Mouse (Mus musculus): ENCODE measurements around the gene Mrtfb.

DNA sequence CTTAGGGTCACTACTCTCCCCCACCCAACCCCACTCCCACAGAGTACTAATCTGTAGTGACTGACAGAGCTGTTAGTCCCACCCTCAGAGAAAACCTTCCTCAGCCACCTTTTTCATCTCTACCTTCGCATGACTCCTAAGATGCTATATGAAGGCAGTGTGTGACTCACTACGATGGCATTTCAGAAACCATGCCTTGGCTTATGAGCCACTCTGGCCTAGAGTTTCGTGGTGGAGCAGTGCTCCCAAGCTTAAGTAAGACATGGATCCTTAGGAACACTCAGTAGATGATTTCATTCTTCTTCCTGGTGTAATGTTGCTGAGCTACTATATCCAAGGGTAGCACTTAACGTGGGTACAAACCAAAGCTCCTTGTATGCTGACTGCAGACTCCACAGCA is 94.4 kb downstream of the Mrtfb start:
- TF ChIP-seq CTCF (IDR thresholded peaks at IDR 0.05) (no peak), EP300 (IDR thresholded peaks at IDR 0.05; ENCODE audit: insufficient read depth, low read depth, low read length) (no peak)

Measured in heart, adult 2 months (tissue).